Mouse (Mus musculus): ENCODE results near the gene Rgs21. TPM values are rescaled to one million over a fixed set of nuclear protein-coding genes. Genes with fewer than 3 reads are reported as not detected.

Rgs21 gene
- polyA plus RNA-seq (2014; fragmentation: Nextera tagmentation; extraction: Ambion mirVana) = not detected in 2 replicates

DNA sequence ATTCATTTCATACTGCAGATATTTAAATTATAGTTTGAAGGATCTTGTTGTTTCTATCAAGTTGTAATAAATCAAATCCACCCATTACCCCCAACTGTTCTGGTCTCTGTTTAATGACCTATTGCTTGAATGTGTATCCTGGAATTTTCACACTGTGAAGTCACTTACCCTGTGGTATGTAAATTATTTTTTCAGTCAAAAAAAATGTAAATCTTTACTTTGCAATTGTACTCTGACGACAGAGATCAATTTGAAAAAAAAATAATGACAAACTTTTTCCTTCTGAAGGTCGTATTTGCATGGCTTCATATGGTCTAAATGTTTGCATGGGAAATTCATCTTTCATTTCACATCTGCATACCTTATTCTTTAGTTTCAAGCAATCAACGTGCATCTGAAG, at the start of gene Rgs21:
Rgs21 (minus strand) TSS at position 101 of the 400 bp plus-strand sequence.
- ATAC-seq (replicated peaks; ENCODE audit: insufficient number of reproducible peaks, low FRiP score, low TSS enrichment) = no peak
- 56% methylated on average over 3 of the region's 3 CpGs for WGBS (ENCODE audit: insufficient replicate concordance)
- H3K9me3 ChIP-seq (replicated peaks; ENCODE audit: control insufficient read depth, low read length) = no peaks in the 10 kb centered on the region
- no peaks in the 10 kb centered on the region for H3K36me3 ChIP-seq (ENCODE audit: control insufficient read depth, insufficient read depth, low read length)
- H3K4me1 ChIP-seq (ENCODE audit: control insufficient read depth, insufficient read depth, low read length) = no peaks in the 10 kb centered on the region
- H3K27me3 ChIP-seq (ENCODE audit: control insufficient read depth, insufficient read depth, low read length) = no peaks in the 10 kb centered on the region
- H3K4me3 ChIP-seq (ENCODE audit: low read depth, low read length) = no peak within 1 kb of the TSS
- H3K27ac ChIP-seq (ENCODE audit: low read depth, low read length) = no peak within 1 kb of the TSS
- no peak within 1 kb of the TSS for H3K9ac ChIP-seq (ENCODE audit: low read depth, low read length)
- no peak within 1 kb of the TSS for H3K4me2 ChIP-seq

DNA sequence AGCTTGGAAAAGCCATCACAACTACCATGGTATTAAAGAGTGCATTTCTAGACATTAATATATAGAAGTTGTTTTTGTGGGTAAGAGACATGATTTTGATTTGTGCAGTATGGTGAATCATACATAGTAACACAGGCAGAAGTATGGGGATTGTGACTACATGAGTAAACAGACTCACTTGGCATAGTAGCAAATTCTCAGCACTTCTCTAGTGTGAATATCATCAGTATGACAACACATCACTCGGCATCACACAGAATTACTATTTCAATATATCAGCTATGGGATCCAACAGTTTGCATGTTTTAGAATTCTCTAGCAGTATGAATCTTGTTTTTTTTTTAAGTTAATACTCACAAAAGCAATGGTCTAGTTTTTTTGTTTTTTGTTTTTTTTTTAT, 36.6 kb upstream of the Rgs21 start:
- H3K36me3 ChIP-seq (ENCODE audit: control insufficient read depth, insufficient read depth, low read length) = no peaks in the 10 kb centered on the region
- no peak overlapping the region for H3K27ac ChIP-seq (ENCODE audit: low read depth, low read length)
- no peaks in the 10 kb centered on the region for H3K4me1 ChIP-seq (ENCODE audit: control insufficient read depth, insufficient read depth, low read length)
- H3K4me3 ChIP-seq (ENCODE audit: low read depth, low read length) = no peak overlapping the region
- no peaks in the 10 kb centered on the region for H3K9me3 ChIP-seq (replicated peaks; ENCODE audit: control insufficient read depth, low read length)
- no peaks in the 10 kb centered on the region for H3K27me3 ChIP-seq (ENCODE audit: control insufficient read depth, insufficient read depth, low read length)
- H3K4me2 ChIP-seq = no peak overlapping the region
- 81% methylated on average over 1 of the region's 1 CpGs for WGBS (ENCODE audit: insufficient replicate concordance)
- no peak overlapping the region for H3K9ac ChIP-seq (ENCODE audit: low read depth, low read length)
- ATAC-seq (replicated peaks; ENCODE audit: insufficient number of reproducible peaks, low FRiP score, low TSS enrichment) = no peak

DNA sequence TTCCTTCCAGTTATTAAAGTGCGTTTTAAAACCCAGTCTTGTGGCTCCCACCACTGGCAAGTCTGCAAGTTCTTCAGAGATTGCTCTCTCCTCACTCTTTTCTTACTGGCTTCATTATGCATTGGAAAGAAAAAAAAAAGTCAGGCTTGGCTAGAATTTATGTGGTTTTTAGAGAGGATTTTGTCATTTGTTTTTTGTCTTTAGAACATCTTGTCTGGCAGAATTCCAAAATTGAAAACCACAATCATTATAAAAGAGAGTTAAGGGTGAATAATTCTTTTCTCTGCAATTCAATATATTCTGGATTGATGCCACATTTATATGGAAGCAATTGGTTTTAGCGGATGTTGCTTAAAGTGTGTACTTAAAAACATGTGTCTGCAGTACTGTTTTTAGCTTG, 35.5 kb upstream of the Rgs21 start:
- 75% methylated on average over 2 of the region's 2 CpGs for WGBS (ENCODE audit: insufficient replicate concordance)
- H3K4me1 ChIP-seq (ENCODE audit: control insufficient read depth, insufficient read depth, low read length) = no peaks in the 10 kb centered on the region
- H3K4me2 ChIP-seq = no peak overlapping the region
- H3K4me3 ChIP-seq (ENCODE audit: low read depth, low read length) = no peak overlapping the region
- H3K9ac ChIP-seq (ENCODE audit: low read depth, low read length) = no peak overlapping the region
- no peaks in the 10 kb centered on the region for H3K9me3 ChIP-seq (replicated peaks; ENCODE audit: control insufficient read depth, low read length)
- H3K27me3 ChIP-seq (ENCODE audit: control insufficient read depth, insufficient read depth, low read length) = no peaks in the 10 kb centered on the region
- H3K27ac ChIP-seq (ENCODE audit: low read depth, low read length) = no peak overlapping the region
- no peak for ATAC-seq (replicated peaks; ENCODE audit: insufficient number of reproducible peaks, low FRiP score, low TSS enrichment)
- H3K36me3 ChIP-seq (ENCODE audit: control insufficient read depth, insufficient read depth, low read length) = no peaks in the 10 kb centered on the region

- Histone ChIP-seq H3K4me1 (ENCODE audit: control insufficient read depth, insufficient read depth, low read length) (no peaks in the 10 kb centered on the region), H3K9me3 (replicated peaks; ENCODE audit: control insufficient read depth, low read length) (no peaks in the 10 kb centered on the region), H3K9ac (ENCODE audit: low read depth, low read length) (no peak overlapping the region), H3K27me3 (ENCODE audit: control insufficient read depth, insufficient read depth, low read length) (no peaks in the 10 kb centered on the region), H3K4me3 (ENCODE audit: low read depth, low read length) (no peak overlapping the region), H3K36me3 (ENCODE audit: control insufficient read depth, insufficient read depth, low read length) (no peaks in the 10 kb centered on the region), H3K4me2 (no peak overlapping the region), H3K27ac (ENCODE audit: low read depth, low read length) (no peak overlapping the region)
- no peak for ATAC-seq (replicated peaks; ENCODE audit: insufficient number of reproducible peaks, low FRiP score, low TSS enrichment)
- WGBS (ENCODE audit: insufficient replicate concordance) = 33% methylated on average over 1 of the region's 1 CpGs
These were observed 11.9 kb upstream of the Rgs21 start for GRCm38 (mm10) chr1:144579321-144579720.

- WGBS (ENCODE audit: insufficient replicate concordance) = 84% methylated on average over 2 of the region's 2 CpGs
These were observed 5.5 kb upstream of the Rgs21 start for GRCm38 (mm10) chr1:144572972-144573371.

GRCm38 (mm10) chr1:144569905-144570304, 2.4 kb upstream of the Rgs21 start:
- ATAC-seq (replicated peaks; ENCODE audit: insufficient number of reproducible peaks, low FRiP score, low TSS enrichment) = no peak
- H3K36me3 ChIP-seq (ENCODE audit: control insufficient read depth, insufficient read depth, low read length) = no peaks in the 10 kb centered on the region
- H3K4me1 ChIP-seq (ENCODE audit: control insufficient read depth, insufficient read depth, low read length) = no peaks in the 10 kb centered on the region
- WGBS (ENCODE audit: insufficient replicate concordance) = 82% methylated on average over 3 of the region's 3 CpGs
- H3K4me2 ChIP-seq = no peak overlapping the region
- H3K4me3 ChIP-seq (ENCODE audit: low read depth, low read length) = no peak overlapping the region
- no peak overlapping the region for H3K9ac ChIP-seq (ENCODE audit: low read depth, low read length)
- H3K27ac ChIP-seq (ENCODE audit: low read depth, low read length) = no peak overlapping the region
- H3K9me3 ChIP-seq (replicated peaks; ENCODE audit: control insufficient read depth, low read length) = no peaks in the 10 kb centered on the region
- no peaks in the 10 kb centered on the region for H3K27me3 ChIP-seq (ENCODE audit: control insufficient read depth, insufficient read depth, low read length)

More at GRCm38 (mm10) chr1:144572972-144573371, 5.5 kb upstream of the Rgs21 start:
- no peak for ATAC-seq (replicated peaks; ENCODE audit: insufficient number of reproducible peaks, low FRiP score, low TSS enrichment)
- no peak overlapping the region for H3K27ac ChIP-seq (ENCODE audit: low read depth, low read length)
- no peak overlapping the region for H3K9ac ChIP-seq (ENCODE audit: low read depth, low read length)
- no peaks in the 10 kb centered on the region for H3K9me3 ChIP-seq (replicated peaks; ENCODE audit: control insufficient read depth, low read length)
- no peak overlapping the region for H3K4me2 ChIP-seq
- H3K36me3 ChIP-seq (ENCODE audit: control insufficient read depth, insufficient read depth, low read length) = no peaks in the 10 kb centered on the region
- no peaks in the 10 kb centered on the region for H3K27me3 ChIP-seq (ENCODE audit: control insufficient read depth, insufficient read depth, low read length)
- no peak overlapping the region for H3K4me3 ChIP-seq (ENCODE audit: low read depth, low read length)
- H3K4me1 ChIP-seq (ENCODE audit: control insufficient read depth, insufficient read depth, low read length) = no peaks in the 10 kb centered on the region

DNA sequence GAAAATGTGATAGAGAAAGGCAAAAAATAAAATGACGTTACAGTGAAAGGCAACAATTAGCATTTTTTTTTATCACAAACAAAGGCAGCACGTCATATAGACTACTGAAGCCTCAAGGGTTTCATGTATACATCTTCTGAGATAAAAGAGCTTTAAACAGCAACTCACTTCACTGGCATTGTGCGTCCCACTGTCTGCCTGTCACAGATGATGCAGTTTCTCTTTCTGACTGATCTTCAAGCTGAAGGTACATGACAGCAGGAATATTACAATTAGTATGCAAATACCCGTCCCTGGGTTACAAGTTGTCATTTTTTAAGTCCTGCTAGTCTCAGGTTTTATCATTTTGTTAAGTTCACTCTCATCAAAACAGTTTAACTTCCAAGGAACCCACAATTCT, 22.3 kb downstream of the Rgs21 start:
- no peaks in the 10 kb centered on the region for H3K36me3 ChIP-seq (ENCODE audit: control insufficient read depth, insufficient read depth, low read length)
- H3K9me3 ChIP-seq (replicated peaks; ENCODE audit: control insufficient read depth, low read length) = no peaks in the 10 kb centered on the region
- no peaks in the 10 kb centered on the region for H3K4me1 ChIP-seq (ENCODE audit: control insufficient read depth, insufficient read depth, low read length)
- WGBS (ENCODE audit: insufficient replicate concordance) = 67% methylated on average over 4 of the region's 4 CpGs
- H3K4me2 ChIP-seq = no peak overlapping the region
- no peaks in the 10 kb centered on the region for H3K27me3 ChIP-seq (ENCODE audit: control insufficient read depth, insufficient read depth, low read length)
- H3K4me3 ChIP-seq (ENCODE audit: low read depth, low read length) = no peak overlapping the region
- no peak overlapping the region for H3K9ac ChIP-seq (ENCODE audit: low read depth, low read length)
- H3K27ac ChIP-seq (ENCODE audit: low read depth, low read length) = no peak overlapping the region
- no peak for ATAC-seq (replicated peaks; ENCODE audit: insufficient number of reproducible peaks, low FRiP score, low TSS enrichment)

GRCm38 (mm10) chr1:144544497-144544961, 22.9 kb downstream of the Rgs21 start:
- no peaks in the 10 kb centered on the region for H3K9me3 ChIP-seq (replicated peaks; ENCODE audit: control insufficient read depth, low read length)
- H3K27ac ChIP-seq (ENCODE audit: low read depth, low read length) = no peak overlapping the region
- no peak for ATAC-seq (replicated peaks; ENCODE audit: insufficient number of reproducible peaks, low FRiP score, low TSS enrichment)
- H3K36me3 ChIP-seq (ENCODE audit: control insufficient read depth, insufficient read depth, low read length) = no peaks in the 10 kb centered on the region
- H3K4me3 ChIP-seq (ENCODE audit: low read depth, low read length) = no peak overlapping the region
- no peak overlapping the region for H3K9ac ChIP-seq (ENCODE audit: low read depth, low read length)
- WGBS (ENCODE audit: insufficient replicate concordance) = 77% methylated on average over 6 of the region's 6 CpGs
- no peaks in the 10 kb centered on the region for H3K27me3 ChIP-seq (ENCODE audit: control insufficient read depth, insufficient read depth, low read length)
- no peaks in the 10 kb centered on the region for H3K4me1 ChIP-seq (ENCODE audit: control insufficient read depth, insufficient read depth, low read length)
- H3K4me2 ChIP-seq = no peak overlapping the region

DNA sequence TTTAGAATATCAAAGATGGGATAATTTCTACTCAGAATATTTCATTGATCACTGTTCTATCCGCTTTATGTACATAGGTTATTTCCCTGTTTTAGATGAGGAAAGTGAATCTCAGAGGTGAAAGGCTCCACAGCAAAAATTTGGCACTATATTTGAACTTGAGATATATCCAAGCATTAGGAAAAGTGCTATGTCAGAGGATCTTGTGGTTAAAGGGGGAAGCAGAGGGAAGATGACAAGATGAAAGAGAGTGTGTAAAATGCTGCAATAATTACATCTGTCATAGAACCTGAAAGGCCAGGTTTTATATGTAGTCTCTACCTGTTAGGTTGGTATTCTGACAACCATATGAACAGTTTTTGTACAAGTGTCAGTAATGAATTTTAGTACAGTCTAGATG, 35.7 kb downstream of the Rgs21 start:
- ATAC-seq (replicated peaks; ENCODE audit: insufficient number of reproducible peaks, low FRiP score, low TSS enrichment) = no peak
- Histone ChIP-seq H3K27ac (ENCODE audit: low read depth, low read length) (no peak overlapping the region), H3K4me3 (ENCODE audit: low read depth, low read length) (no peak overlapping the region), H3K4me1 (ENCODE audit: control insufficient read depth, insufficient read depth, low read length) (no peaks in the 10 kb centered on the region), H3K9ac (ENCODE audit: low read depth, low read length) (no peak overlapping the region), H3K36me3 (ENCODE audit: control insufficient read depth, insufficient read depth, low read length) (no peaks in the 10 kb centered on the region), H3K27me3 (ENCODE audit: control insufficient read depth, insufficient read depth, low read length) (no peaks in the 10 kb centered on the region), H3K4me2 (no peak overlapping the region), H3K9me3 (replicated peaks; ENCODE audit: control insufficient read depth, low read length) (no peaks in the 10 kb centered on the region)
- WGBS (ENCODE audit: insufficient replicate concordance) = 84% methylated on average over 1 of the region's 1 CpGs

All from heart, embryonic 11.5 days (tissue).